Mouse (Mus musculus) hindbrain, postnatal 0 days (tissue): ENCODE results near the gene Treh. TPM values are rescaled to one million over a fixed set of nuclear protein-coding genes. Genes with fewer than 3 reads are reported as not detected.

Experiments
- ATAC-seq: fragments of 200-750 bp; cut with Nextera tagmentation; 2 replicates; pipeline ENCODE4 v1.8.0; 2017; ENCODE audit warnings: mild to moderate bottlenecking, moderate TSS enrichment, moderate library complexity
- DNase-seq: peaks from one replicate; pipeline ENCODE4 v3.0.0-alpha.2; 2015; ENCODE audit warnings: low spot score
- H3K27ac ChIP-seq: fragments of 300-500 bp; sonication (generic); 2 replicates; pipeline ENCODE4 v1.5.1; 2014; ENCODE audit warnings: mild to moderate bottlenecking
- H3K27me3 ChIP-seq: fragments of 300-500 bp; sonication (generic); 2 replicates; pipeline ENCODE4 v1.6.1; 2014; ENCODE audit warnings: low read length, mixed read lengths; ENCODE audit not compliant: insufficient read depth
- H3K36me3 ChIP-seq: fragments of 300-500 bp; sonication (generic); 2 replicates; pipeline ENCODE4 v1.6.1; 2014; ENCODE audit warnings: low read length, mixed read lengths; ENCODE audit not compliant: insufficient read depth
- H3K4me1 ChIP-seq: fragments of 300-500 bp; sonication (generic); 2 replicates; pipeline ENCODE4 v1.6.1; 2014; ENCODE audit warnings: antibody characterized with exemption, low read length, mixed read lengths; ENCODE audit not compliant: insufficient read depth
- H3K4me2 ChIP-seq: fragments of 300-500 bp; sonication (generic); 2 replicates; pipeline ENCODE4 v1.6.1; 2014; ENCODE audit warnings: low read depth, mild to moderate bottlenecking, low read length, moderate library complexity, mixed read lengths
- H3K4me3 ChIP-seq: fragments of 300-500 bp; sonication (generic); 2 replicates; pipeline ENCODE4 v1.5.1; 2014; ENCODE audit warnings: low read length
- H3K9ac ChIP-seq: fragments of 300-500 bp; sonication (generic); replicated peaks from 2 replicates; pipeline ENCODE4 v1.6.1; 2014; ENCODE audit warnings: mild to moderate bottlenecking, low read length, moderate library complexity, mixed read lengths
- H3K9me3 ChIP-seq: fragments of 300-500 bp; sonication (generic); 2 replicates; pipeline ENCODE4 v1.6.1; 2016; ENCODE audit warnings: low read length, mixed read lengths
- CTCF ChIP-seq: IDR thresholded peaks from 2 replicates; pipeline ENCODE4 v1.5.1; 2016; ENCODE audit warnings: antibody characterized with exemption, control low read depth, low read depth
- WGBS: fragments of 180-500 bp; shearing (Covaris S2); extraction: QIAGEN DNeasy Blood & Tissue Kit; methylation state at CpG from one replicate; pipeline ENCODE4 v1.1.7; 2014; 5-methylcytosine and 5-hydroxymethylcytosine counted together
- polyA plus RNA-seq: library from polyadenylated mRNA; unstranded; fragments of >200 nt; fragmentation: Nextera tagmentation; extraction: Ambion mirVana; gene quantifications from 2 replicates; pipeline ENCODE4 v1.2.1, GENCODE M21; 2015
- total RNA-seq: library from RNA; depleted of rRNA; stranded (reverse); fragments of >200 nt; gene quantifications from 2 replicates; pipeline ENCODE4 v1.2.3, GENCODE M21; 2014

Treh gene
- total and polyA plus RNA-seq, 2 experiments from 2014 or later = not detected

GRCm38 (mm10) chr9:44672291-44672865 lies 655 bp upstream of the Treh start:
- no peak for DNase-seq
- Histone ChIP-seq H3K27ac (no peak overlapping the region), H3K9me3 (no peaks in the 10 kb centered on the region), H3K4me2 (no peak overlapping the region), H3K9ac (no peak overlapping the region), H3K4me3 (no peak overlapping the region), H3K36me3 (no peaks in the 10 kb centered on the region), H3K4me1 (no peaks in the 10 kb centered on the region), H3K27me3 (no peaks in the 10 kb centered on the region)
- no peak for ATAC-seq
- no peak for TF ChIP-seq CTCF
- 70% methylated on average over 2 of the region's 2 CpGs for WGBS

- H3K36me3 ChIP-seq = no peaks in the 10 kb centered on the region
- no peaks in the 10 kb centered on the region for H3K4me1 ChIP-seq
- no peak overlapping the region for H3K4me3 ChIP-seq
- H3K27me3 ChIP-seq = no peaks in the 10 kb centered on the region
- no peak overlapping the region for H3K27ac ChIP-seq
- WGBS = 97% methylated on average over 2 of the region's 2 CpGs
- ATAC-seq (no peak), DNase-seq (no peak)
- peak; percentile 44 for TF ChIP-seq CTCF
- no peak overlapping the region for H3K4me2 ChIP-seq
- no peak overlapping the region for H3K9ac ChIP-seq
- no peaks in the 10 kb centered on the region for H3K9me3 ChIP-seq
Observed at GRCm38 (mm10) chr9:44678288-44678871, 5.3 kb downstream of the Treh start.

DNA sequence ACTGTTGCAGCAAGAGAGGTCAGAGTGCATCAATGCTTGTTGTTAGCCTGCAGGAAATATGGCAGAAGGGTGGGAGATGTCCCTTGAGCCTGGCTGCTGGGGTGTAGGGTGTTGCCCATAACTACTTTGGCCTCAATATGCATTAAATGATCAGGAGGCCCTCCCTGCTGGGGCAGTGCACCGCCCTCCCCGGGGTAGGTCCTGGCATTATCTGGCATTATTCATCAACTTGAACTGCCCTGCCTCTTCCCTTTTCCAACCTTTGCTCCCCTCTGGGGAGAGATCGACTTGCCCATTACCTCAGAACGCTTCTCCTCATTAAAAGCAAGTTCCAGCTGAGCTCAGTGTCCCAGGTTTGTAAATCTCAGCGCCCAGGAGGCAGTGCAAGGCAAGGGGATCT lies 6.5 kb downstream of the Treh start:
- ATAC-seq (no peak), DNase-seq (no peak)
- 63% methylated on average over 5 of the region's 5 CpGs for WGBS
- Histone ChIP-seq H3K4me3 (no peak overlapping the region), H3K27me3 (no peaks in the 10 kb centered on the region), H3K36me3 (no peaks in the 10 kb centered on the region), H3K9ac (no peak overlapping the region), H3K27ac (no peak overlapping the region), H3K4me1 (no peaks in the 10 kb centered on the region), H3K9me3 (no peaks in the 10 kb centered on the region), H3K4me2 (no peak overlapping the region)
- no peak for TF ChIP-seq CTCF

- Histone ChIP-seq H3K27me3 (no peaks in the 10 kb centered on the region), H3K4me3 (no peak overlapping the region), H3K4me2 (no peak overlapping the region), H3K9me3 (no peaks in the 10 kb centered on the region), H3K9ac (no peak overlapping the region), H3K27ac (no peak overlapping the region), H3K36me3 (0 out of 2 replicates have a peak, but pooled peaks cover 7% of the 10 kb centered on the region), H3K4me1 (peaks cover 15% of the 10 kb centered on the region)
- DNase-seq (no peak), ATAC-seq (no peak)
- WGBS = 87% methylated on average over 8 of the region's 8 CpGs
- TF ChIP-seq CTCF = no peak
Observed at GRCm38 (mm10) chr9:44683046-44683445, 10.0 kb downstream of the Treh start.

- Histone ChIP-seq H3K27me3 (no peaks in the 10 kb centered on the region), H3K9me3 (no peaks in the 10 kb centered on the region), H3K27ac (0 out of 2 replicates have a peak overlapping the region, but pooled peaks have one; percentile 3), H3K9ac (no peak overlapping the region), H3K4me2 (no peak overlapping the region), H3K36me3 (0 out of 2 replicates have a peak, but pooled peaks cover 12% of the 10 kb centered on the region), H3K4me3 (no peak overlapping the region), H3K4me1 (peaks cover 15% of the 10 kb centered on the region)
- TF ChIP-seq CTCF = peak; percentile 100
- 27% methylated on average over 14 of the region's 14 CpGs for WGBS
- ATAC-seq (peak; percentile 54), DNase-seq (peak; percentile 90)
Observed at GRCm38 (mm10) chr9:44685346-44686330, 12.6 kb downstream of the Treh start.

DNA sequence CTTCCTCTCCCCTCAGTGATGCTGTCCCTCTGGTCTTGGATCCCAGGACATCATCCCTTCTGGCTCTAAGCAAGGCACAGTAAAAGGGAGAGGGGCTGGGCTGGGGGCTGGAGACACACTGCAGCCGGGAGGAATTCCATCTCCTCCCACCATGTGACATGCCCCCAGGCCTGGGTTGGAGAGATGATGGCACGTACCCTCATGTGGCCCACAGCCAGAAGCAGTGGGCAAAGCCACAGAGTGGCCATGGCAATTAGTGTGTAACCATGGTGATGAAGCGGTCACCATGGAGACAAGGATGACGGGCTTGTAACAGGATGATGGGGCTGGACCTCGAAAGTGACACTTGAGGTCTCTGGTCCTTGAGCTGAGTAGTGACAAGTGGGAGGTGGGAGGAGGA lies 13.6 kb downstream of the Treh start:
- DNase-seq (peak; percentile 90), ATAC-seq (peak; percentile 77)
- peaks cover 15% of the 10 kb centered on the region for H3K4me1 ChIP-seq
- no peak for TF ChIP-seq CTCF
- H3K27me3 ChIP-seq = no peaks in the 10 kb centered on the region
- no peak overlapping the region for H3K4me3 ChIP-seq
- H3K9ac ChIP-seq = no peak overlapping the region
- 0 out of 2 replicates have a peak overlapping the region, but pooled peaks have one; percentile 7 for H3K4me2 ChIP-seq
- 18% methylated on average over 5 of the region's 5 CpGs for WGBS
- H3K36me3 ChIP-seq = peaks cover 18% of the 10 kb centered on the region; the same call in 1 of the 2 replicates
- no peaks in the 10 kb centered on the region for H3K9me3 ChIP-seq
- peak overlapping the region; percentile 56; the same call in 1 of the 2 replicates for H3K27ac ChIP-seq
